Mouse (Mus musculus): ENCODE results near the gene Vamp1.

- TF ChIP-seq POLR2A (IDR thresholded peaks at IDR 0.05; ENCODE audit: insufficient read length, low read depth) (no peak), TCF12 (IDR thresholded peaks at IDR 0.05; ENCODE audit: insufficient read depth, poor library complexity, severe bottlenecking) (no peak), USF1 (IDR thresholded peaks at IDR 0.05; ENCODE audit: low read depth) (no peak), POLR2AphosphoS2 (IDR thresholded peaks at IDR 0.05; ENCODE audit: insufficient read length, low read depth) (no peak), REST (IDR thresholded peaks at IDR 0.05; ENCODE audit: insufficient read depth, insufficient read length) (no peak), CEBPB (IDR thresholded peaks at IDR 0.05; ENCODE audit: insufficient read depth, poor library complexity, severe bottlenecking) (no peak), E2F4 (IDR thresholded peaks at IDR 0.05; ENCODE audit: insufficient read depth) (no peak), MYOD1 (IDR thresholded peaks at IDR 0.05; ENCODE audit: control insufficient read depth in 1 of 3, insufficient read length in 2 of 3, low read depth in 2 of 3) (no peak), MYOG (IDR thresholded peaks at IDR 0.05; ENCODE audit: control insufficient read depth in 1 of 3, insufficient read depth in 1 of 3, insufficient read length in 2 of 3, low read depth in 2 of 3) (no peak), MAX (IDR thresholded peaks at IDR 0.05; ENCODE audit: low read depth) (no peak), SRF (IDR thresholded peaks at IDR 0.05; ENCODE audit: control insufficient read depth, insufficient read length, low read depth) (no peak), TCF3 (IDR thresholded peaks at IDR 0.05; ENCODE audit: insufficient read length, low read depth) (no peak)
These were observed 26.2 kb downstream of the Vamp1 start for GRCm38 (mm10) chr6:125241566-125241965.
